Mouse (Mus musculus) CH12.LX (cell line): ENCODE results near the gene Ccnd1. TPM values are rescaled to one million over a fixed set of nuclear protein-coding genes. Genes with fewer than 3 reads are reported as not detected.

Source experiments
- DNase-seq: peaks from one replicate; pipeline ENCODE4 v3.0.0-alpha.2; 2013; ENCODE audit errors: extremely low read depth
- H3K27ac ChIP-seq: 2 replicates; pipeline ENCODE4 v1.5.1; 2012; ENCODE audit warnings: low read depth, mild to moderate bottlenecking, control low read depth, moderate library complexity; ENCODE audit not compliant: insufficient read depth
- H3K27me3 ChIP-seq: replicated peaks from 2 replicates; pipeline ENCODE3; 2012; ENCODE audit warnings: inconsistent platforms
- H3K36me3 ChIP-seq, 2 experiments: replicated peaks in 1 of 2; 2 replicates each; pipeline versions ENCODE3 to v1.6.1; 2012; ENCODE audit warnings: inconsistent platforms in 1 of 2, low read length in 1 of 2, mild to moderate bottlenecking in 1 of 2, mixed read lengths in 1 of 2, moderate library complexity in 1 of 2; ENCODE audit not compliant: control insufficient read depth in 1 of 2, insufficient read depth in 1 of 2
- H3K4me1 ChIP-seq, 2 experiments: 2 replicates each; pipeline ENCODE4 v1.6.1; 2012; ENCODE audit warnings: inconsistent platforms in 1 of 2, moderate library complexity in 1 of 2; ENCODE audit not compliant: insufficient read depth in 2 of 2, control insufficient read depth in 1 of 2
- H3K4me2 ChIP-seq: 2 replicates; pipeline ENCODE4 v1.6.1; 2012; ENCODE audit warnings: low read depth, mild to moderate bottlenecking, control low read depth; ENCODE audit not compliant: poor library complexity, insufficient read depth, severe bottlenecking
- H3K4me3 ChIP-seq, 3 experiments: fragments of 150-350 bp in 1 of 3; sonication (generic) in 1 of 3; replicated peaks in 1 of 3; 2 replicates each; pipeline versions ENCODE3 to v1.5.1; 2011 to 2012; ENCODE audit warnings: low read depth in 2 of 3, low read length in 2 of 3, mild to moderate bottlenecking in 2 of 3, moderate library complexity in 2 of 3, control low read depth in 1 of 3, improper control_type of control experiment in 1 of 3, inconsistent platforms in 1 of 3, mixed read lengths in 1 of 3; ENCODE audit not compliant: poor library complexity in 1 of 3
- H3K79me2 ChIP-seq: replicated peaks from 2 replicates; pipeline ENCODE4 v1.6.1; 2012; ENCODE audit warnings: mild to moderate bottlenecking, moderate library complexity; ENCODE audit not compliant: control insufficient read depth, poor library complexity, insufficient read depth, severe bottlenecking; ENCODE audit errors: extremely low read depth
- H3K9ac ChIP-seq: 2 replicates; pipeline ENCODE4 v1.6.1; 2012; ENCODE audit warnings: low read depth, mild to moderate bottlenecking, control low read depth, moderate library complexity; ENCODE audit not compliant: insufficient read depth
- H3K9me3 ChIP-seq: replicated peaks from 2 replicates; pipeline ENCODE3; 2012; ENCODE audit warnings: low read length, inconsistent platforms, mixed read lengths
- BHLHE40 ChIP-seq: IDR thresholded peaks from 2 replicates; pipeline ENCODE4 v1.6.1; 2011; ENCODE audit warnings: mild to moderate bottlenecking, low read depth, low read length, improper control_type of control experiment
- CHD1 ChIP-seq: IDR thresholded peaks from 2 replicates; pipeline ENCODE4 v1.6.1; 2012; ENCODE audit warnings: low read depth, low read length, improper control_type of control experiment, inconsistent platforms
- CHD2 ChIP-seq: IDR thresholded peaks from 2 replicates; pipeline ENCODE4 v1.6.1; 2011; ENCODE audit warnings: low read length, improper control_type of control experiment
- CTCF ChIP-seq, 2 experiments: IDR thresholded peaks in 1 of 2; conservative IDR thresholded peaks in 1 of 2; 2 replicates each; pipeline ENCODE4 v1.5.1; 2011 to 2012; ENCODE audit warnings: low read depth in 2 of 2, low read length in 2 of 2, improper control_type of control experiment in 1 of 2, inconsistent platforms in 1 of 2, mild to moderate bottlenecking in 1 of 2, moderate library complexity in 1 of 2
- ELF1 ChIP-seq: IDR thresholded peaks from 2 replicates; pipeline ENCODE4 v1.6.1; 2014; ENCODE audit warnings: low read depth, mild to moderate bottlenecking, inconsistent platforms, low read length, improper control_type of control experiment
- HCFC1 ChIP-seq: IDR thresholded peaks from 2 replicates; pipeline ENCODE4 v1.6.1; 2012; ENCODE audit warnings: low read depth, mild to moderate bottlenecking, inconsistent platforms, low read length, improper control_type of control experiment
- MAZ ChIP-seq: IDR thresholded peaks from 2 replicates; pipeline ENCODE4 v1.6.1; 2012; ENCODE audit warnings: low read depth, mild to moderate bottlenecking, inconsistent platforms, low read length, improper control_type of control experiment, moderate library complexity
- MEF2A ChIP-seq: IDR thresholded peaks from 2 replicates; pipeline ENCODE4 v1.6.1; 2014; ENCODE audit warnings: low read depth, mild to moderate bottlenecking, inconsistent platforms, low read length, improper control_type of control experiment, borderline replicate concordance
- NELFE ChIP-seq: IDR thresholded peaks from 2 replicates; pipeline ENCODE4 v1.6.1; 2011; ENCODE audit warnings: low read depth, low read length, improper control_type of control experiment
- NRF1 ChIP-seq: IDR thresholded peaks from 2 replicates; pipeline ENCODE4 v1.6.1; 2014; ENCODE audit warnings: low read depth, mild to moderate bottlenecking, inconsistent platforms, low read length, improper control_type of control experiment, moderate library complexity
- SMC3 ChIP-seq: IDR thresholded peaks from 2 replicates; pipeline ENCODE4 v1.6.1; 2011; ENCODE audit warnings: low read depth, low read length, improper control_type of control experiment
- TBP ChIP-seq: conservative IDR thresholded peaks from 2 replicates; pipeline ENCODE4 v1.6.1; 2011; ENCODE audit warnings: low read depth, low read length, improper control_type of control experiment
- ZC3H11A ChIP-seq: IDR thresholded peaks from 2 replicates; pipeline ENCODE4 v1.6.1; 2012; ENCODE audit warnings: low read depth, mild to moderate bottlenecking, inconsistent platforms, low read length, improper control_type of control experiment
- ZMIZ1 ChIP-seq: IDR thresholded peaks from 2 replicates; pipeline ENCODE4 v1.6.1; 2012; ENCODE audit warnings: low read depth, mild to moderate bottlenecking, inconsistent platforms, low read length, improper control_type of control experiment
- dilution Hi-C: fragments of 300-500 bp; cut with MboI; formaldehyde crosslinking; loops from 2 replicates; pipeline ENCODE4 v1.14.3; 2020; ENCODE audit warnings: low sequenced_read_pairs; ENCODE audit not compliant: extremely low pct_unique_long_range_greater_than_20kb, extremely low pct_ligation_motif_present
- in situ Hi-C: fragments of 300-500 bp; cut with MboI; formaldehyde crosslinking; loops from 3 replicates; pipeline ENCODE4 v1.14.3; 2019; ENCODE audit warnings: low sequenced_read_pairs, low pct_ligation_motif_present, low pct_unique_long_range_greater_than_20kb, mixed read lengths
- polyA plus RNA-seq: library from polyadenylated mRNA; unstranded; fragments of >175 nt; gene quantifications from 2 replicates; pipeline ENCODE4 v1.2.1, GENCODE M21; 2012; ENCODE audit warnings: low read depth; ENCODE audit not compliant: insufficient read length
- total RNA-seq, 2 experiments: library from RNA; depleted of rRNA; stranded (reverse); fragments of 300-350 nt in 1 of 2; fragments of >200 nt in 1 of 2; gene quantifications; 2 replicates each; pipeline ENCODE4 v1.2.3; 2012 to 2014

Ccnd1 gene
- total and polyA plus RNA-seq, 3 experiments: 0.16 to 0.34 TPM; not detected in 1

- TF ChIP-seq NELFE (no peak), NRF1 (no peak)
- peaks cover 8 to 15% of the 10 kb centered on the region in 2 experiments for H3K36me3 ChIP-seq
- H3K9me3 ChIP-seq: no peaks in the 10 kb centered on the region
- no peak overlapping the region for H3K4me2 ChIP-seq
- no peak overlapping the region for H3K27ac ChIP-seq
- H3K27me3 ChIP-seq: peaks cover 47% of the 10 kb centered on the region
- H3K4me3 ChIP-seq: no peak overlapping the region
- no peak overlapping the region for H3K9ac ChIP-seq
- in situ Hi-C loops: no loop called here
- H3K79me2 ChIP-seq: no peaks in the 10 kb centered on the region
- DNase-seq: no peak
- dilution Hi-C loops: no loop called here
- H3K4me1 ChIP-seq: peaks cover 5 to 12% of the 10 kb centered on the region in 2 experiments; a peak in 2 of 4 replicates
Measured at GRCm38 (mm10) chr7:144912897-144913296, 26.8 kb downstream of the Ccnd1 start.

- Histone ChIP-seq H3K9ac (no peak overlapping the region), H3K4me1 (peaks cover 11 to 13% of the 10 kb centered on the region in 2 experiments), H3K9me3 (peaks cover 2% of the 10 kb centered on the region), H3K79me2 (no peaks in the 10 kb centered on the region), H3K36me3 (no peaks in the 10 kb centered on the region), H3K27ac (no peak overlapping the region), H3K4me3 (no peak overlapping the region), H3K27me3 (peaks cover 61% of the 10 kb centered on the region), H3K4me2 (no peak overlapping the region)
- in situ Hi-C loops: no loop called here
- DNase-seq: no peak
- dilution Hi-C loops: no loop called here
- TF ChIP-seq CTCF (conservative IDR thresholded peaks at IDR 0.05 in 1 of 2, IDR thresholded peaks at IDR 0.05 in 1 of 2; ENCODE audit: low read depth in 2 of 2, low read length in 2 of 2): no peak
- no peak for TF ChIP-seq BHLHE40
- no peak for TF ChIP-seq HCFC1
- no peak for TF ChIP-seq CHD2
- TF ChIP-seq ELF1: peak; percentile 71
- peak; percentile 98 for TF ChIP-seq TBP
- no peak for TF ChIP-seq ZMIZ1
- no peak for TF ChIP-seq MAZ
- TF ChIP-seq MEF2A: no peak
Measured at GRCm38 (mm10) chr7:144911121-144911520, 28.6 kb downstream of the Ccnd1 start.

GRCm38 (mm10) chr7:144908705-144909104 is 31.0 kb downstream of the Ccnd1 start:
- Histone ChIP-seq H3K27me3 (peaks cover 80% of the 10 kb centered on the region), H3K27ac (no peak overlapping the region), H3K4me2 (no peak overlapping the region), H3K9ac (no peak overlapping the region), H3K9me3 (peaks cover 10% of the 10 kb centered on the region), H3K4me3 (no peak overlapping the region), H3K79me2 (no peaks in the 10 kb centered on the region), H3K36me3 (no peaks in the 10 kb centered on the region), H3K4me1 (peaks cover 8% of the 10 kb centered on the region in 2 experiments; a peak in 3 of 4 replicates)
- dilution Hi-C loops (no loop called here), in situ Hi-C loops (no loop called here)
- DNase-seq: no peak
- no peak for TF ChIP-seq ZC3H11A
- TF ChIP-seq HCFC1: peak; percentile 42; the same call in 1 of the 2 replicates
- TF ChIP-seq MAZ: no peak
- no peak for TF ChIP-seq SMC3
- TF ChIP-seq CHD1: no peak
